Mouse (Mus musculus) heart, postnatal 36 days (tissue): ENCODE measurements around the gene Nat14. TPM values are rescaled to one million over a fixed set of nuclear protein-coding genes. Genes with fewer than 3 reads are reported as not detected.
A peak's percentile ranks its signal among the peaks of the same experiment; 100 is the strongest.

Experiments used
- DNase-seq, 2 experiments: peaks; one replicate each; pipeline ENCODE4 v3.0.0; 2021 to 2022
- intact Hi-C: fragments of 180-260 bp; cut with DNase I; formaldehyde crosslinking; loops from one replicate; pipeline ENCODE4 v1.15.1; 2025
- total RNA-seq, 2 experiments: library from RNA; stranded (reverse); gene quantifications; 2 replicates each; pipeline ENCODE4 v1.2.3; 2021

The Nat14 gene
- total RNA-seq, 2 experiments from 2014 or later: 4.3 to 5.1 TPM

- peak; percentile 86 to 90 for DNase-seq
- intact Hi-C loops: loop anchor here (1.0 to 10.0 kb wide), 3 partner anchors 29 to 315 kb away; partner anchors contain the start of gene Ube2s
Observed at GRCm38 (mm10) chr7:4940068-4940479, 18.2 kb downstream of the Nat14 start.

GRCm38 (mm10) chr7:4942673-4943072, 20.8 kb downstream of the Nat14 start:
- no peak for DNase-seq
- intact Hi-C loops: loop anchor here (1.0 to 10.0 kb wide), 6 partner anchors 22 to 318 kb away; partner anchors contain the start of genes Fiz1, Gm44973, Sbk2 and Ube2s

GRCm38 (mm10) chr7:4943223-4943815, 21.5 kb downstream of the Nat14 start:
- DNase-seq: peak; percentile 95 to 98
- intact Hi-C loops: loop anchor here (1.0 to 10.0 kb wide), 6 partner anchors 21 to 319 kb away; partner anchors contain the start of genes Fiz1, Gm44973, Sbk2 and Ube2s

GRCm38 (mm10) chr7:4947855-4948254, 26.0 kb downstream of the Nat14 start:
- intact Hi-C loops: loop anchor here (10.0 kb wide), 1 partner anchor 323 kb away; no protein-coding TSS in a partner anchor
- DNase-seq: peak; percentile 68 to 70

- DNase-seq: no peak
- intact Hi-C loops: loop anchor here (10.0 kb wide), 1 partner anchor 324 kb away; no protein-coding TSS in a partner anchor
Observed at GRCm38 (mm10) chr7:4948386-4948785, 26.6 kb downstream of the Nat14 start.

GRCm38 (mm10) chr7:4950561-4951342, 28.9 kb downstream of the Nat14 start:
- intact Hi-C loops: no loop called here
- peak in 1 of 2 experiments; percentile 42 for DNase-seq

- intact Hi-C loops: no loop called here
- DNase-seq: peak in 1 of 2 experiments; percentile 28
Observed at GRCm38 (mm10) chr7:4953815-4954445, 32.1 kb downstream of the Nat14 start.

- DNase-seq: no peak
- intact Hi-C loops: no loop called here
Observed at GRCm38 (mm10) chr7:4957361-4957760, 35.5 kb downstream of the Nat14 start.

- intact Hi-C loops: no loop called here
- no peak for DNase-seq
Observed at GRCm38 (mm10) chr7:4963527-4963926, 41.7 kb downstream of the Nat14 start.

GRCm38 (mm10) chr7:4964272-4964671, 42.4 kb downstream of the Nat14 start, which contains the start of gene Sbk2:
Sbk2 (minus strand) TSS chr7:4964406.
- intact Hi-C loops: loop anchor here (1.0 kb wide), 1 partner anchor 21 kb away; no protein-coding TSS in a partner anchor
- DNase-seq: peak; percentile 82

- DNase-seq: no peak
- intact Hi-C loops: loop anchor here (1.0 kb wide), 1 partner anchor 22 kb away; no protein-coding TSS in a partner anchor
Observed at GRCm38 (mm10) chr7:4964988-4965387, 43.2 kb downstream of the Nat14 start.

GRCm38 (mm10) chr7:4971068-4971467, 49.2 kb downstream of the Nat14 start, which contains the start of gene Sbk3:
Sbk3 (minus strand) TSS chr7:4971168.
- DNase-seq: no peak
- intact Hi-C loops: no loop called here

- peak; percentile 41 to 45 for DNase-seq
- intact Hi-C loops: no loop called here
Observed at GRCm38 (mm10) chr7:4971710-4972109, 49.9 kb downstream of the Nat14 start.

GRCm38 (mm10) chr7:4972321-4973047, 50.7 kb downstream of the Nat14 start:
- peak; percentile 67 to 73 for DNase-seq
- intact Hi-C loops: no loop called here

Other genes with a start within 250 kb of the Nat14 start
- gene Hspbp1, start 237.0 kb upstream of the Nat14 start, total RNA-seq: 10 to 100 TPM; 27.2 to 34.7 TPM
- 1 to 10 TPM; 1.2 TPM for gene Brsk1, start 231.4 kb upstream of the Nat14 start, total RNA-seq
- under 1 TPM; 0.11 to 0.30 TPM for gene Tmem150b, start 196.8 kb upstream of the Nat14 start, total RNA-seq
- gene Kmt5c, start 181.9 kb upstream of the Nat14 start, total RNA-seq: 10 to 100 TPM; 14.8 to 15.9 TPM
- 1 to 10 TPM; 1.9 to 2.3 TPM for gene Cox6b2, start 168.9 kb upstream of the Nat14 start, total RNA-seq
- gene Fam71e2, start 150.7 kb upstream of the Nat14 start, total RNA-seq: not detected
- not detected for gene Il11, start 139.2 kb upstream of the Nat14 start, total RNA-seq
- gene Tmem190, start 139.1 kb upstream of the Nat14 start, total RNA-seq: not detected
- 1 to 10 TPM; 4.4 to 5.7 TPM for gene Tmem238, start 132.4 kb upstream of the Nat14 start, total RNA-seq
- gene Rpl28, start 129.2 kb upstream of the Nat14 start, total RNA-seq: 100 to 1,000 TPM; 515 to 545 TPM
- gene Ube2s, start 109.4 kb upstream of the Nat14 start, total RNA-seq: 10 to 100 TPM; 89.8 to 95.7 TPM
- gene Shisa7, start 77.3 kb upstream of the Nat14 start, total RNA-seq: not detected
- 1 to 10 TPM; 3.9 to 4.6 TPM for gene Isoc2b, start 51.8 kb upstream of the Nat14 start, total RNA-seq
- gene Isoc2a, start 44.9 kb upstream of the Nat14 start, total RNA-seq: 10 to 100 TPM; 45.4 to 48.8 TPM
- not detected for gene Gm36210, start 15.5 kb upstream of the Nat14 start, total RNA-seq
- gene Zfp628, start 6.8 kb upstream of the Nat14 start, total RNA-seq: 1 to 10 TPM; 7.2 to 9.2 TPM
- gene Ssc5d, start 3.8 kb downstream of the Nat14 start, total RNA-seq: 1 to 10 TPM; 3.9 to 4.1 TPM
- gene Sbk2, start 42.4 kb downstream of the Nat14 start, total RNA-seq: 10 to 100 TPM; 26.5 to 34.0 TPM
- gene Sbk3, start 49.1 kb downstream of the Nat14 start, total RNA-seq: 10 to 100 TPM; 31.5 to 45.5 TPM
- gene Zfp579, start 74.1 kb downstream of the Nat14 start, total RNA-seq: 10 to 100 TPM; 14.2 to 16.4 TPM
- gene Zfp524, start 92.4 kb downstream of the Nat14 start, total RNA-seq: 10 to 100 TPM in 1 of 2 experiments, 1 to 10 TPM in 1; 9.7 to 10.4 TPM
- 10 to 100 TPM; 17.0 to 21.6 TPM for gene Fiz1, start 92.7 kb downstream of the Nat14 start, total RNA-seq
- not detected for gene Gm44973, start 93.5 kb downstream of the Nat14 start, total RNA-seq
- gene Zfp865, start 98.3 kb downstream of the Nat14 start, total RNA-seq: 10 to 100 TPM; 14.1 to 14.9 TPM
- gene Ccdc106, start 98.5 kb downstream of the Nat14 start, total RNA-seq: not detected
- not detected for gene 4632433K11Rik, start 112.1 kb downstream of the Nat14 start, total RNA-seq
- 1 to 10 TPM; 5.2 to 6.1 TPM for gene Zfp784, start 116.4 kb downstream of the Nat14 start, total RNA-seq
- 1 to 10 TPM; 5.6 to 5.7 TPM for gene Zfp580, start 129.5 kb downstream of the Nat14 start, total RNA-seq
- 10 to 100 TPM; 62.4 to 70.8 TPM for gene U2af2, start 140.1 kb downstream of the Nat14 start, total RNA-seq
- gene Epn1, start 158.2 kb downstream of the Nat14 start, total RNA-seq: 100 to 1,000 TPM; 176 to 184 TPM
- not detected for gene Rfpl4, start 194.9 kb downstream of the Nat14 start, total RNA-seq
- 1 to 10 TPM; 6.2 to 6.9 TPM for gene Rasl2-9, start 203.9 kb downstream of the Nat14 start, total RNA-seq
- gene Vmn1r55, start 227.6 kb downstream of the Nat14 start, total RNA-seq: not detected